Mouse (Mus musculus) ES-CJ7 (cell line): ENCODE results near the gene Tusc2.

Source experiments
- DNase-seq: peaks from one replicate; pipeline ENCODE4 v3.0.0; 2011; ENCODE audit warnings: low read depth, low spot score

Tusc2 gene

GRCm38 (mm10) chr9:107568331-107569261 is 5.5 kb downstream of the Tusc2 start:
- peak; percentile 87 for DNase-seq

- peak; percentile 54 for DNase-seq
These were observed 6.2 kb downstream of the Tusc2 start for GRCm38 (mm10) chr9:107569270-107569669.

GRCm38 (mm10) chr9:107570016-107570415 is 7.0 kb downstream of the Tusc2 start:
- DNase-seq: no peak

- no peak for DNase-seq
These were observed 7.8 kb downstream of the Tusc2 start for GRCm38 (mm10) chr9:107570845-107571244.

GRCm38 (mm10) chr9:107571534-107572326 is 8.7 kb downstream of the Tusc2 start:
- no peak for DNase-seq

- no peak for DNase-seq
These were observed 9.2 kb downstream of the Tusc2 start for GRCm38 (mm10) chr9:107572327-107572662.

- peak; percentile 78 for DNase-seq
These were observed 10.7 kb downstream of the Tusc2 start for GRCm38 (mm10) chr9:107573774-107574173.

- DNase-seq: peak; percentile 96
These were observed 12.7 kb downstream of the Tusc2 start for GRCm38 (mm10) chr9:107575579-107576356.

- peak; percentile 86 for DNase-seq
These were observed 13.5 kb downstream of the Tusc2 start, which contains the start of gene Hyal1 for GRCm38 (mm10) chr9:107576357-107577107. Gene Hyal1, plus strand, starts transcription at chr9:107576927.

GRCm38 (mm10) chr9:107577871-107578270 is 14.8 kb downstream of the Tusc2 start:
- DNase-seq: no peak

- DNase-seq: no peak
These were observed 15.5 kb downstream of the Tusc2 start, which contains the start of gene Naa80 for GRCm38 (mm10) chr9:107578587-107578986. Gene Naa80, plus strand, starts transcription at chr9:107578887.

- no peak for DNase-seq
These were observed 16.2 kb downstream of the Tusc2 start for GRCm38 (mm10) chr9:107579023-107579900.

- peak; percentile 85 for DNase-seq
These were observed 17.7 kb downstream of the Tusc2 start, which contains the start of gene Hyal3 for GRCm38 (mm10) chr9:107580501-107581317. Gene Hyal3, plus strand, starts transcription at chr9:107580818.

- DNase-seq: no peak
These were observed 18.5 kb downstream of the Tusc2 start for GRCm38 (mm10) chr9:107581584-107581983.

- no peak for DNase-seq
These were observed 19.5 kb downstream of the Tusc2 start for GRCm38 (mm10) chr9:107582509-107583062.

- no peak for DNase-seq
These were observed 20.1 kb downstream of the Tusc2 start for GRCm38 (mm10) chr9:107583174-107583573.

- DNase-seq: no peak
These were observed 23.4 kb downstream of the Tusc2 start for GRCm38 (mm10) chr9:107586504-107586903.

- DNase-seq: peak; percentile 99
These were observed 24.1 kb downstream of the Tusc2 start, which contains the start of gene Ifrd2 for GRCm38 (mm10) chr9:107586974-107587832. Gene Ifrd2, plus strand, starts transcription at chr9:107587642.
